Mouse (Mus musculus) limb, embryonic 15.5 days (tissue): ENCODE data around the gene St6galnac5. TPM values are rescaled to one million over a fixed set of nuclear protein-coding genes. Genes with fewer than 3 reads are reported as not detected.

Experiments
- ATAC-seq: fragments of 200-750 bp; cut with Nextera tagmentation; 2 replicates; pipeline ENCODE4 v1.8.0; 2017; ENCODE audit warnings: low read depth, moderate TSS enrichment; ENCODE audit not compliant: insufficient number of reproducible peaks, low FRiP score, low TSS enrichment
- H3K27ac ChIP-seq: fragments of 300-500 bp; sonication (generic); 2 replicates; pipeline ENCODE4 v1.5.1; 2015; ENCODE audit warnings: moderate library complexity, mild to moderate bottlenecking, inconsistent platforms
- H3K27me3 ChIP-seq: fragments of 300-500 bp; sonication (generic); 2 replicates; pipeline ENCODE4 v1.6.1; 2015; ENCODE audit warnings: inconsistent platforms
- H3K36me3 ChIP-seq: fragments of 300-500 bp; sonication (generic); 2 replicates; pipeline ENCODE4 v1.6.1; 2015; ENCODE audit warnings: inconsistent platforms
- H3K4me1 ChIP-seq: fragments of 300-500 bp; sonication (generic); 2 replicates; pipeline ENCODE4 v1.6.1; 2015; ENCODE audit warnings: inconsistent platforms
- H3K4me2 ChIP-seq: fragments of 300-500 bp; sonication (generic); 2 replicates; pipeline ENCODE4 v1.6.1; 2015; ENCODE audit warnings: mild to moderate bottlenecking, inconsistent platforms
- H3K4me3 ChIP-seq: fragments of 300-500 bp; sonication (generic); 2 replicates; pipeline ENCODE4 v1.5.1; 2015; ENCODE audit warnings: mild to moderate bottlenecking, inconsistent platforms
- H3K9ac ChIP-seq: fragments of 300-500 bp; sonication (generic); 2 replicates; pipeline ENCODE4 v1.6.1; 2015; ENCODE audit warnings: inconsistent platforms
- H3K9me3 ChIP-seq: fragments of 300-500 bp; sonication (generic); 2 replicates; pipeline ENCODE4 v1.6.1; 2016; ENCODE audit warnings: inconsistent platforms
- WGBS: fragments of 180-500 bp; shearing (Covaris S2); methylation state at CpG from one replicate; pipeline ENCODE4 v1.1.7; 2015; 5-methylcytosine and 5-hydroxymethylcytosine counted together
- polyA plus RNA-seq: library from polyadenylated mRNA; unstranded; fragments of >200 nt; fragmentation: Nextera tagmentation; extraction: Ambion mirVana; gene quantifications from 2 replicates; pipeline ENCODE4 v1.2.1, GENCODE M21; 2015

St6galnac5 gene
- polyA plus RNA-seq, 1 experiment from 2014 or later, result 1.3 TPM

GRCm38 (mm10) chr3:152842648-152843047 lies 139.4 kb downstream of the St6galnac5 start:
- Histone ChIP-seq H3K4me2 (no peak overlapping the region), H3K27me3 (no peaks in the 10 kb centered on the region), H3K4me3 (no peak overlapping the region), H3K36me3 (no peaks in the 10 kb centered on the region), H3K4me1 (no peaks in the 10 kb centered on the region), H3K9me3 (no peaks in the 10 kb centered on the region), H3K9ac (no peak overlapping the region), H3K27ac (no peak overlapping the region)
- no peak for ATAC-seq
- 79% methylated on average over 3 of the region's 3 CpGs for WGBS

GRCm38 (mm10) chr3:152841264-152841663 lies 140.8 kb downstream of the St6galnac5 start:
- no peak for ATAC-seq
- Histone ChIP-seq H3K9me3 (no peaks in the 10 kb centered on the region), H3K27me3 (no peaks in the 10 kb centered on the region), H3K4me3 (no peak overlapping the region), H3K36me3 (no peaks in the 10 kb centered on the region), H3K4me1 (no peaks in the 10 kb centered on the region), H3K4me2 (no peak overlapping the region), H3K27ac (no peak overlapping the region), H3K9ac (no peak overlapping the region)
- 71% methylated on average over 6 of the region's 6 CpGs for WGBS

GRCm38 (mm10) chr3:152837938-152838337 lies 144.1 kb downstream of the St6galnac5 start:
- ATAC-seq, result no peak
- no peak overlapping the region for H3K4me3 ChIP-seq
- no peaks in the 10 kb centered on the region for H3K36me3 ChIP-seq
- 65% methylated on average over 1 of the region's 1 CpGs for WGBS
- no peak overlapping the region for H3K27ac ChIP-seq
- H3K27me3 ChIP-seq, result no peaks in the 10 kb centered on the region
- H3K4me1 ChIP-seq, result no peaks in the 10 kb centered on the region
- H3K9ac ChIP-seq, result no peak overlapping the region
- no peaks in the 10 kb centered on the region for H3K9me3 ChIP-seq
- no peak overlapping the region for H3K4me2 ChIP-seq

DNA sequence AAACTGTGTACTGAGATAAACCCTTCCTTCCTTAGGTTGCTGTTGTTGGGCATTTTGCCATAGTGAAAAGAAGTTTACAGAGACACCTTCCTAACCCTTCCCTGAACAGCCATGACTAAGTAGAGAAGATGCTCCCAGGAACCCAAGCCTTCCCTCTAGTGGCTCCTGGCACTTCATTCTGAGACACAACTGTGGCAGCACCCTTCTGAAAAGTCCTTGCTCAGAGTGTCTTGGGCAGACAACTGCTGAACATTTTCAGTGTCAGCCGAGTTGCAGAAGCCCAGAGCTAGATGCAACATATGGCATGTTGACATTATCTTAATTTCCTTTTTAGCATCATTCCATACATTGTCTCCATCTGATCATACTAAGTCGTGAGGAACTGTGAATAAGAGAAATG lies 144.6 kb downstream of the St6galnac5 start:
- no peaks in the 10 kb centered on the region for H3K36me3 ChIP-seq
- ATAC-seq, result no peak
- no peak overlapping the region for H3K9ac ChIP-seq
- 58% methylated on average over 2 of the region's 2 CpGs for WGBS
- H3K4me2 ChIP-seq, result no peak overlapping the region
- no peak overlapping the region for H3K27ac ChIP-seq
- H3K4me1 ChIP-seq, result no peaks in the 10 kb centered on the region
- H3K9me3 ChIP-seq, result no peaks in the 10 kb centered on the region
- H3K4me3 ChIP-seq, result no peak overlapping the region
- H3K27me3 ChIP-seq, result no peaks in the 10 kb centered on the region

- Histone ChIP-seq H3K4me1 (0 out of 2 replicates have a peak, but pooled peaks cover 5% of the 10 kb centered on the region), H3K4me2 (no peak overlapping the region), H3K4me3 (no peak overlapping the region), H3K9ac (no peak overlapping the region), H3K27me3 (no peaks in the 10 kb centered on the region), H3K36me3 (no peaks in the 10 kb centered on the region), H3K27ac (no peak overlapping the region), H3K9me3 (no peaks in the 10 kb centered on the region)
- no peak for ATAC-seq
- WGBS, result 78% methylated on average over 4 of the region's 4 CpGs
These were observed 149.6 kb downstream of the St6galnac5 start for GRCm38 (mm10) chr3:152832436-152832835.

DNA sequence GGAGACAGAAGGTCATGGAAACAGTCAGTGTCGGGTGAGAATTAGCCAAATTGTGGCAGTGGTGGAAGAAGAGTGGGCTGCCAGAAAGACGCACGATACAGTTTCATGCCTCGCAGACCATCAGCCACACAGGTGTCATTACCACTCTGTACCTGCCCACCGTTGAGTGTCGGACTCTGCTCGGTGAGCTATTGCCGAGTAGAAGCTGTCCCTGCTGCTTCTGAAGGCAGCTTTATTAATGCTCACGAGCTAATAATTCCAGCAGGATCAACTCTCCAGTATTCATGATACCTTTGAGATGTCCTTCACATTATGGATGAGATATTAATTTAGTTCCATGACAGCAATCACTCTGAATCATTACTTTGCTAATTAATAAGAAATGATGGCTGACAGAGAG lies 150.1 kb downstream of the St6galnac5 start:
- whole genome bisulfite sequencing, result 77% methylated on average over 9 of the region's 9 CpGs
- no peaks in the 10 kb centered on the region for H3K27me3 ChIP-seq
- ATAC-seq, result no peak
- H3K4me1 ChIP-seq, result 0 out of 2 replicates have a peak, but pooled peaks cover 5% of the 10 kb centered on the region
- H3K4me3 ChIP-seq, result no peak overlapping the region
- H3K36me3 ChIP-seq, result no peaks in the 10 kb centered on the region
- H3K9me3 ChIP-seq, result no peaks in the 10 kb centered on the region
- no peak overlapping the region for H3K9ac ChIP-seq
- H3K4me2 ChIP-seq, result no peak overlapping the region
- no peak overlapping the region for H3K27ac ChIP-seq

DNA sequence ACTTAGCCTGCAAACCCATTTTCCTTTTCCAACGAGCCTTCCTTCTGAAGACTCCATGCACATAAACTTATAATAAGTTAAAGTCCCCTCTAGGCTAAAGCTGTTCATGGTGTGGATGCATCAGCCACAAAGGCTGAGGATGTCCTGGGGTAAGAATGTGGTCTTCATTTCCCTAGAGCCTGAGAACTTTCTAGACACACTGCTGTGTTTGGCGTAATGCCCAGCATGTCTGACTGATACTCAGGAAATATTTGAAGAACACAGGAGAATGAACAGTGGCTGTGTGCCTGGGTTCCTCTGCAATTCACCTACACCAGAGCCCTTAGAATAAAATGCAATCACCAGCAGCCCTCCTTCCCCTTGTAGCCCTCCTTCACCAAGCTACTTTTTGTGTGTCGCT lies 150.7 kb downstream of the St6galnac5 start:
- no peaks in the 10 kb centered on the region for H3K36me3 ChIP-seq
- no peak for ATAC-seq
- no peak overlapping the region for H3K27ac ChIP-seq
- H3K9ac ChIP-seq, result no peak overlapping the region
- H3K4me2 ChIP-seq, result no peak overlapping the region
- H3K4me1 ChIP-seq, result 0 out of 2 replicates have a peak, but pooled peaks cover 5% of the 10 kb centered on the region
- no peaks in the 10 kb centered on the region for H3K27me3 ChIP-seq
- whole genome bisulfite sequencing, result 55% methylated on average over 3 of the region's 3 CpGs
- no peaks in the 10 kb centered on the region for H3K9me3 ChIP-seq
- H3K4me3 ChIP-seq, result no peak overlapping the region

GRCm38 (mm10) chr3:152821202-152821601 lies 160.8 kb downstream of the St6galnac5 start:
- no peak for ATAC-seq
- H3K4me1 ChIP-seq, result no peaks in the 10 kb centered on the region

GRCm38 (mm10) chr3:152820406-152820805 lies 161.6 kb downstream of the St6galnac5 start:
- 79% methylated on average over 3 of the region's 3 CpGs for WGBS
- Histone ChIP-seq H3K27ac (no peak overlapping the region), H3K4me1 (no peaks in the 10 kb centered on the region), H3K4me2 (no peak overlapping the region), H3K9me3 (no peaks in the 10 kb centered on the region), H3K4me3 (no peak overlapping the region), H3K27me3 (no peaks in the 10 kb centered on the region), H3K9ac (no peak overlapping the region), H3K36me3 (no peaks in the 10 kb centered on the region)
- ATAC-seq, result no peak

More at GRCm38 (mm10) chr3:152821202-152821601, 160.8 kb downstream of the St6galnac5 start:
- H3K27me3 ChIP-seq, result no peaks in the 10 kb centered on the region
- no peaks in the 10 kb centered on the region for H3K9me3 ChIP-seq
- no peak overlapping the region for H3K4me3 ChIP-seq
- H3K36me3 ChIP-seq, result no peaks in the 10 kb centered on the region
- 53% methylated on average over 14 of the region's 14 CpGs for WGBS
- no peak overlapping the region for H3K27ac ChIP-seq
- H3K4me2 ChIP-seq, result no peak overlapping the region
- no peak overlapping the region for H3K9ac ChIP-seq

DNA sequence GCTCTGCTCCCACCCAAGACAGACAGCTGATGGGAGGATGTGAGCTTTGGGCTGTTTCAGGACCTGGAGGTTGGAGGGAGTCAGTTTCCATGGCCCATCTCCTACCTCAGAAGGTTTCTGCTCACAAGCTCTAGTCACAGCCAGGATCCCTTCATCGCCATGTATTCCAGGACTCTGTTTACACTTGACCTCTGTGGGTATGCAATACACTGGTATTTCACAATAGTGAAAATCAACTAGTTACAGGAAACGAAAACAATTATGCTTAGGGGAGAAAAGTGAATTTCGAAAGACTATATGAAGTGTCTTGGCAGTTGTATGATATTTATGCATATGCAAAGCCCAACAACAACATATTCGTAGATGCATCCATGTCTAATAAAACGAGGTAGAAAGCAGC lies 166.9 kb downstream of the St6galnac5 start:
- Histone ChIP-seq H3K9me3 (no peaks in the 10 kb centered on the region), H3K4me2 (no peak overlapping the region), H3K27me3 (no peaks in the 10 kb centered on the region), H3K36me3 (no peaks in the 10 kb centered on the region), H3K4me1 (no peaks in the 10 kb centered on the region), H3K9ac (no peak overlapping the region), H3K27ac (no peak overlapping the region), H3K4me3 (no peak overlapping the region)
- ATAC-seq, result no peak
- 91% methylated on average over 5 of the region's 5 CpGs for WGBS

DNA sequence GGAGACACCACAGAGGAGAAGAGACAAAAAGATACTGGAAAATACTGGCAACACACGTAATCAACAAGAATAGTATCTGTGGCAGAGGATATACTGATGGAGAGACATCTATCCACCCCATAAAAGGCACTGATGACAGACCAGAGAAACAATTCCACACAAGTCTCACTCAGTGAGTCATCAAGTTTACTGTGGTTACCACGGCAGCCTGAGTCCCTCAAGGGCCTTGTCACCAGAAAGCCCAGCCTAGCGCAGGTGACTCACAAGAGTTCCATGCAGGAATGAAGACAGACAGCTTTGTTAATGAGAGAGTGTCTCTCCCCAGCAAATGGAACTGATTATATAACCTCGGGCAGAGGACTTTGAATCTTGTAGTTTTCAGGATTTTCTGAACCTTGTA lies 168.1 kb downstream of the St6galnac5 start:
- Histone ChIP-seq H3K36me3 (no peaks in the 10 kb centered on the region), H3K27me3 (no peaks in the 10 kb centered on the region), H3K4me1 (no peaks in the 10 kb centered on the region), H3K9me3 (no peaks in the 10 kb centered on the region), H3K27ac (no peak overlapping the region), H3K4me2 (no peak overlapping the region), H3K9ac (no peak overlapping the region), H3K4me3 (no peak overlapping the region)
- no peak for ATAC-seq
- 63% methylated on average over 4 of the region's 4 CpGs for WGBS

GRCm38 (mm10) chr3:152799738-152800431 lies 182.2 kb downstream of the St6galnac5 start:
- H3K27me3 ChIP-seq, result no peaks in the 10 kb centered on the region
- WGBS, result 74% methylated on average over 9 of the region's 9 CpGs
- no peak for ATAC-seq

DNA sequence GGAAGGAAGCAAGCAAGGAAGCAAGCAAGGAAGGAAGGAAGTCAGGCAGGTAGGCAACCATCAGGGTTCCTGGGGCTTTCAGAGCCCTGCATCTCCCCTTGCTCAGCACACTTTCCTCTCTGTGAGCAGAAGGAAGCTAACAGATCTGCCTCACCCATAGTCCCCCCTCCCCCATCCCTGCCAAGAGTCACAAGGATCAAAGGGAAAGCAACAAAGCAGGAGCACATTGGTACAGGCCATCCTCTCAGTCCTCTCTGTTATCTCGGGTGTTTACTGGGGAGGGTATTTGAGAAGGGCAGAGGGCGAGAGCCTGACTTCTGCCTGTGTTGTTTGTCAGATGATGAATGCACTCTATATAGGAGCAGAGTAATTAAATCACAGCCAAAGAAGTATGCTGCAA lies 184.7 kb downstream of the St6galnac5 start:
- Histone ChIP-seq H3K27me3 (no peaks in the 10 kb centered on the region), H3K9me3 (no peaks in the 10 kb centered on the region), H3K9ac (no peak overlapping the region), H3K36me3 (no peaks in the 10 kb centered on the region), H3K27ac (no peak overlapping the region), H3K4me3 (no peak overlapping the region), H3K4me1 (no peaks in the 10 kb centered on the region), H3K4me2 (no peak overlapping the region)
- no peak for ATAC-seq
- 27% methylated on average over 2 of the region's 2 CpGs for WGBS

More at GRCm38 (mm10) chr3:152799738-152800431, 182.2 kb downstream of the St6galnac5 start:
- H3K27ac ChIP-seq, result no peak overlapping the region
- H3K4me2 ChIP-seq, result no peak overlapping the region
- H3K4me3 ChIP-seq, result no peak overlapping the region
- H3K36me3 ChIP-seq, result no peaks in the 10 kb centered on the region
- no peaks in the 10 kb centered on the region for H3K4me1 ChIP-seq
- no peaks in the 10 kb centered on the region for H3K9me3 ChIP-seq
- no peak overlapping the region for H3K9ac ChIP-seq
